Mouse (Mus musculus) ovary, postnatal 10 days (tissue): ENCODE results near the gene Syt2.

Source experiments
- DNase-seq: peaks from one replicate; pipeline ENCODE4 v3.0.0; 2022; ENCODE audit warnings: low spot score

Syt2 gene

GRCm38 (mm10) chr1:134650816-134651215, 4.3 kb downstream of the Syt2 start:
- no peak for DNase-seq

DNA sequence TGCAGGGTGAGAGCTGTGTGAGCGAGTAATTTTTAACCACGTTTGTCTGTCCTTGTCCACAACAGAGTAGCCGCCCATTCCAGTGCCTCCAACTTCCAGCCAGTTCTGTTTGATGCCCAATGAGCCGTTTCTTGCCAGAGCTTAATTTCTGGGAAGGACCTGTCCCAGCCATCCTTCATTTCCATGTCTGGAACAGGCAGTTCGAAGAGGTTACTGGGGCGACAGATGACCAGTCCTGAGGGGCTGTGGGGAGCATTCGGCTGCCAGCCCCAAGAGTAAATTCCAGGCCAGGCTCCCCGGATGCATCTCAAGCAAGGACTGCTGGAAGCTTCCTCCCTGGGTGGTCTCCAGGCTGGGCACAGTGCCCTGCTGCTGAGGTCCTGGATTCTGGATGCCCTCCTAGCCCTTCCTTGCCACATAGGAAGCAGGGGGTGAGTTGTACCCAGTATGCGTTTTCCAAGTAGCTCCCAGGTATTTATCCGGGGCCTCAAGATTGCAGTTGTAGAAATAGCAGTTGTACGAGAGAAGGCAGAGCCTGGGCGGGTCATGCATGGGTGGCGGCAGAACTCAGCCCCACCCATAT, 4.9 kb downstream of the Syt2 start:
- DNase-seq = no peak

DNA sequence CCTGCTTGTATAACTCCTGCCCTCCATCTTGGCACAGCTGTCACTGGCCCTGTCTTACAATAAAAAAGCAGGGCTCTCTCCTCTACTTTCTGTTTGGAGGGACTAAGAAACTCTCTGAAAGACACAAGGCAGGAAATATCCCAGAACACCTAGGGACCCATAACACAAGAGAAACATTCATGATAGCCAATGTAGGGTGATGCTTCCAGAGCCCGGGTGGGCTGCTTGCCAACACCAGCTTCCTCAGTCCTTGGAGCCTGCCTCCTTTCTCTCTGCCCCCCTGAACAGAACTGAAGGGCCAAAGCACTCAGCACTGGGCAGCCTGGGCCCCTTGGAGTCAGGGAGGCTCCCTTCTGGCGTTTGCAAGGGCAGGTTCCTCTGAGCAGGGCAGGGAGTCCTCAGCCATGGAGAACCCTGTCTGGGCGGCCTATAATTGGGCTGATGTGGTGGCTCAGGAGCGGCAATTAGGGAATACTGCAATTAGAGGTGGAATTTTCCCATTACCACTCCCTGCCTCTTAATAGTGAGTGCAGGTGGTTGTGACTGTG, 5.4 kb downstream of the Syt2 start:
- no peak for DNase-seq

GRCm38 (mm10) chr1:134653603-134654257, 7.3 kb downstream of the Syt2 start:
- no peak for DNase-seq

GRCm38 (mm10) chr1:134658841-134659240, 12.4 kb downstream of the Syt2 start:
- no peak for DNase-seq

DNA sequence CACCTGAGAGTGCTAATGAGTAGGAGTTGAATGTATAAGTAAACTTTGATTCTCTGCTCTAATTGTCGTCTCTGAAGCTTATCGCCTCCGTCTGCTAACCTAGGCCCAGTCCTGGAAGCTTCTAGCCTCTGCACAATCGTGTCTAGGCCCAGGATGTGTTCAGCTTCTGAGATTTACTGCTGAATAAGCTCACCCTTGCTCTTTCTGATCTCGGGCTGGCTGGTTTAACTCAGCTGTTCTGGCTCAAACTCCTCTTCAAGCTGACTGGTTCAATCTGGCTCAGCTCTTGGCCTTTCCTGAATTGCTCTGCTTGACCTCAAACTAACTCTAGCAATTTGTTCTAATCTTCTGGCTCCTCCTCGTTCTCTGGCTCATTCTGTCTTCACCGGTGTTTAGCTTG, 13.7 kb downstream of the Syt2 start:
- DNase-seq = no peak

GRCm38 (mm10) chr1:134671234-134672070, 25.0 kb downstream of the Syt2 start:
- DNase-seq = no peak

- no peak for DNase-seq
Measured at GRCm38 (mm10) chr1:134674312-134674711, 27.8 kb downstream of the Syt2 start.

GRCm38 (mm10) chr1:134679445-134679844, 33.0 kb downstream of the Syt2 start:
- no peak for DNase-seq

GRCm38 (mm10) chr1:134680617-134681016, 34.1 kb downstream of the Syt2 start:
- DNase-seq = no peak

DNA sequence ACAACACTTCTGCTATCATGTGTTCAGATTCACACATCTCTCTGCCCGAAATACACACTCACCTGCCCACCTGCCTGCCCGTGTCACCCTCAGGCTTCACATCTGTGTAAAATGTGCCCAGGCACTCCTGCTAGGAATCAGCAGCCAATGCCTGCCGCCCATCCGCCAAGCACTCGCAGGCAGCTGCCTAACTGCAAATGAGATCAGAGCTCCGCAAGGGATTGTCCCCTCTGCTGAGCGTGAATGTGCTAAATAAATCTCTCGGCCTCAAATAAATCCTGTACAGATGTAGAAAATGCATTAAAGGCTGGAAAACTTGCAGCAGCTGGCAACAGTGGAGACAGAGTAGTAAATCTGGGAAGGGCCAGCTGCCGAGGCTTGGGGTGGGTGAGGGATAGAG, 36.0 kb downstream of the Syt2 start:
- DNase-seq = no peak

- no peak for DNase-seq
Measured at GRCm38 (mm10) chr1:134686834-134687421, 40.5 kb downstream of the Syt2 start.

- no peak for DNase-seq
Measured at GRCm38 (mm10) chr1:134696302-134696701, 49.8 kb downstream of the Syt2 start.

GRCm38 (mm10) chr1:134697073-134697472, 50.6 kb downstream of the Syt2 start:
- no peak for DNase-seq

GRCm38 (mm10) chr1:134697522-134698250, 51.2 kb downstream of the Syt2 start:
- no peak for DNase-seq

DNA sequence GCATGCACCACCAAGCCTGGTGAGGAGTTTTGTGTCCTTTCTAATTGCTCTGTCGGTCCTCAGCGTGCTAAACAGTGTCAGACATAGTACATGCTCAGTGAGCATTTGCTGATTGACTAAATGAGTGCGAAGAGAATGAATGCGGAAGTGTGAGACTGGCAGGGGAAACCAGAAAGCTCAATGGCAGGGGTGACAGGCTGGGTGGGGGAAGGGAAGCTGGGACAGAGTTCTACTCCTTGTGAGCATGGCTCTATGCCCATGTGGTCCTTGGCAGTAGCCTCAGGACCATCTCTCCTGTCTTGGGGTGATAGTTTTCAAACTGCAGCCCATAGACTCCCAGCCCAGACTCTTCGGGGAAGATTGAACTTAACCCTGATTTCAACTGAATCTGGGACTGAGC, 52.0 kb downstream of the Syt2 start:
- no peak for DNase-seq

DNA sequence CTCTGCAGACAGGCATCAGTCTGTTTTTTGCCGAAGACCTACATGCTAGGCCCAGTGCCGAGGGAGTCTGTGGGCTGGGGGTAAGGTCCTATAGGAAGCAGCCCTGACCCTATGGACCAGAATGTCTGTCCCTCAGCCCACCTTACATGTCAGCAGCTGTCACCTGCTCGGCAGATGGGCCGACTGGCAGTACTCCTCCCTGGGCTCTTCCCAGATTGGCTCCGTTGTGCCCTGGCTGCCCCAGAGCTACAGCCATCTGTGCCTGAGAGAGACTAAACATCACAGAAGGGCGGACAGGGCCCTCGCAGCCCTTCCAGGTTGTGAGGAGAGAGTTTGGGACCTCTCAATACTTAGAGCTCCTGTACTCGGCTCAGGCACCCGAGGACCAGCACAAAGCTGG, 52.9 kb downstream of the Syt2 start:
- DNase-seq = no peak

- DNase-seq = no peak
Measured at GRCm38 (mm10) chr1:134700151-134700550, 53.7 kb downstream of the Syt2 start.

GRCm38 (mm10) chr1:134700634-134701033, 54.2 kb downstream of the Syt2 start:
- no peak for DNase-seq

GRCm38 (mm10) chr1:134701191-134701590, 54.7 kb downstream of the Syt2 start:
- no peak for DNase-seq

GRCm38 (mm10) chr1:134703232-134703631, 56.8 kb downstream of the Syt2 start:
- no peak for DNase-seq
